Mouse (Mus musculus) fat pad, adult 2 months (tissue): ENCODE results near the gene Tm2d3.

Experiments
- DNase-seq: peaks from one replicate; pipeline ENCODE4 v3.0.0-alpha.2; 2011; ENCODE audit warnings: low read depth, low spot score; ENCODE audit errors: extremely low read depth

Tm2d3 gene

GRCm38 (mm10) chr7:65702076-65702475 is 11.1 kb downstream of the Tm2d3 start:
- DNase-seq = no peak

- DNase-seq = peak; percentile 13
Measured at GRCm38 (mm10) chr7:65704818-65705242, 13.9 kb downstream of the Tm2d3 start.

DNA sequence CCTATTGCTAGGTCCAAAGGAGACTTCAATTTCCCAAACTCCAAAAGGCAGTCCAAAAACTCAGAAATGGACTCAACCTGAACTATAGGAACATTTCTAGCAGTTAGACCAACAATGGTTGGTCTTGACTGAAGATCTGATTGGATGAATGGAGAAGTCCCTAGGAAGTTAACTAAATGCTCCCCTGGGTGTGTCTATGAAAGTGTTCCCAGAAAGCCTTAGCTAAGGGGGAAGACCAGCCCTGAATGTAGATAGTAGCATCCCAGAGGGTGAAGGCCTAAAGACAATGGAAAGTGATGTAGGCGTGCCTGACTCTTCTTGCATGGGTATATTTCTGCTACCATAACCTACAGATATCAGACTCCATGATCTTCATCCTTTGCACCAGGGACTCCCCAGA is 17.5 kb downstream of the Tm2d3 start:
- no peak for DNase-seq

GRCm38 (mm10) chr7:65710301-65710700 is 19.3 kb downstream of the Tm2d3 start:
- DNase-seq = no peak

DNA sequence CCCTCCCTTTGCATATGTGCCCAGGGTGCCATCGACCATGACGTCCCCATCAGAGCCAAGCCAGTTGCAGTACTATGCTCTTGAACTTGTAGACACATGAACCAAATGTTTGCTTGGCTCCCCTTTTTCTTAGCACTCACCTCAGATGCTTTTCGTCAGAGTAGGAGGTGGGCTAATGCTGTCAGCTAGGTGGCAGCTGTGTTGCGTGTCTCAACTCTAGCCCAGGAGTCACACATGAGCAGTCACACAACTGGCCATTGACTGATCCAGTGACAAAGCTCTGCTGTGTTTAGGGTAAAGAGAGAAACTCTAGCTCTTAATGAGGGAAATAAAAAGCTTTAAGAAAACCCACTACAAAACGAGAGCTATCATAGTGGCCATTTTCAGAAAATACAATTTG is 22.8 kb downstream of the Tm2d3 start:
- no peak for DNase-seq

DNA sequence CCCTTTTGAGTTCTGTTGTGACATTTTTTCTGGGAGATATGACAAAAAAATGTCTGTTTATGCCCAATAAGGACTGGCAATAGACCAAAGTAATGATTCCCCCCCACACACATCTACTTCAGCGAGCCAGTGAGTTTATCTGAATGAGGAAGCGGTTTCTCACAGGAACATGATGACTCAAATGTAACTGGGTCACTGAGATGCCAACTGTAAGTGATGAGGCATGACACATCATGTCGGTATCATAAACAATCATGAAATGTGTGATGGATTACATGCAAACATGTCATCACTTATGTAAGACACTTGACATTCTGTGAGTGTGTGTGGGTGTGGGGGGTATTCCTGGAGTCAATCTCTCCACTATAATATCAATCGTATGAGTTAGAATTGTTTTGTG is 23.3 kb downstream of the Tm2d3 start:
- no peak for DNase-seq

GRCm38 (mm10) chr7:65734024-65734423 is 43.1 kb downstream of the Tm2d3 start:
- DNase-seq = no peak

DNA sequence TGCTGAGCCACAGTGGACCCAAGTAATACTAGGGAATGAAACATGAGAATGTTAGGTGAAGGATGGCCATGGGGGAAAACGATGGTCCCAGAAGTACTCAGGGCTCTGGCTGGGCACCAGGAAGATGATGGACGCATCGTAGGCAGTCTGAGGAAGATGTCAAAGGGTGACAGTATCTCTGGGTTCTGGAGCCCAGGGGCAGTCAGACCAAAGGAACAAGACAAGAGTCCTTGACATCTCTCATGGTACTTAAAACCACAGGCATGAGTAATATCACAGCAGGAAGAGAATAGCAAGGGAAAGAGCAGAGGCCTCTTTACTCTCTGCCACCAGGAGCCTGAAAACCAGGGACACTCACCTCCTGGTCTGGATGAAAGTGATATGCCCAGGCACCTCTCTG is 44.3 kb downstream of the Tm2d3 start:
- DNase-seq = no peak

GRCm38 (mm10) chr7:65737286-65738040 is 46.5 kb downstream of the Tm2d3 start:
- DNase-seq = no peak

- no peak for DNase-seq
Measured at GRCm38 (mm10) chr7:65742857-65743256, 51.9 kb downstream of the Tm2d3 start.

DNA sequence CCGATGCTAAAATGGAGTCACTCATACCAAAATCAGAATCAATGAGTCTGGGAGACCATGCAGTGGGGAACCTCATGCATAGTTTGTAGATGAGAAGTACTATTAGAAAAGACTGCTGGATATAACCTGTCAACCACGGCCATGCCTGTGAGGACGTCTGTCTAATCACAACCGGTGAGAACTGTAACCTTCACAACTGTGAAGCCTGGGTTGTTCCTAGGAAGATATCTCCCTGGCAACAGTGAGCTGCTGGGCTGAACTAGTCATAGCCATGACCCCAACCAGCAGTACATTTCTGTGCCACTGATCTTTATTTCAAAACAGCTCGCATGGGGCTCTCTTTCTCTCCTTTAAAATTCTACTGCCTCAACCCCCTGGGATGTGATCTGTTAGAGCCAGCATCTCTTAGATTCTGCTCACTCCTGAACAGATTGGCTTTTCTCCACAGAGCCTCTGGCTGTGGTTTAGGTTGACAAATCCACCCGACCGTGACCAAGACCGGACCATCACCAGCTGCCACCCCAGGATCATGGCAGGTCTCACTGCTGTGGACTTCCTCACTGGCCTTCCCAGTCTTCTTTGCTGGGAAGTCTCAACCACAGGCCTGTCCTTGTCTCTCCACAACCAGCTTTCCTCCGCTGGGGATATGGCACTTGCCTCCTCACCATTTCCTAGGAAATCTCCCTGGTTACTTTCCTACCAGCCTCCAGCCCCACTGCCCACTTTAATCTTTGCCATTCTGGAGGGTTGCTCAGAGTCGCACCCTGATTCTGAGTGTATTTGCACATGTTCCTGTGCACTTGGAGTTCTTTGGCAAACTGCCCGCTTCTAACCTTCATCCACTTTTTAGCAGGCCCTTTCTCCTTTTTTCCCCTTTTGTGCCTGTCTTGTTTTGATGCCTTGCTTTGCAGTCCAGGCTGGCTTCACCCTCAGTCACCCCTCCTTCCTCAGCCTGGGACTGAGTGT is 57.3 kb downstream of the Tm2d3 start:
- no peak for DNase-seq
